Mouse (Mus musculus) intestine, postnatal 0 days (tissue): ENCODE results near the gene Ranbp10. TPM values are rescaled to one million over a fixed set of nuclear protein-coding genes. Genes with fewer than 3 reads are reported as not detected.

Experiments
- ATAC-seq: fragments of 200-750 bp; cut with Nextera tagmentation; 2 replicates; pipeline ENCODE4 v1.8.0; 2017; ENCODE audit warnings: mild to moderate bottlenecking, moderate TSS enrichment, moderate library complexity
- H3K27ac ChIP-seq: fragments of 300-500 bp; sonication (generic); 2 replicates; pipeline ENCODE4 v1.5.1; 2014; ENCODE audit warnings: mild to moderate bottlenecking, low read depth, low read length, moderate library complexity
- H3K27me3 ChIP-seq: fragments of 300-500 bp; sonication (generic); replicated peaks from 2 replicates; pipeline ENCODE4 v1.6.1; 2014; ENCODE audit warnings: low read length, mixed read lengths; ENCODE audit not compliant: control insufficient read depth, insufficient read depth
- H3K36me3 ChIP-seq: fragments of 300-500 bp; sonication (generic); 2 replicates; pipeline ENCODE4 v1.6.1; 2014; ENCODE audit warnings: mild to moderate bottlenecking, moderate library complexity; ENCODE audit not compliant: control insufficient read depth, insufficient read depth
- H3K4me1 ChIP-seq: fragments of 300-500 bp; sonication (generic); replicated peaks from 2 replicates; pipeline ENCODE4 v1.6.1; 2014; ENCODE audit warnings: antibody characterized with exemption, low read length, mixed read lengths; ENCODE audit not compliant: control insufficient read depth, insufficient read depth
- H3K4me2 ChIP-seq: fragments of 300-500 bp; sonication (generic); replicated peaks from 2 replicates; pipeline ENCODE4 v1.6.1; 2014; ENCODE audit warnings: low read depth, mild to moderate bottlenecking, moderate library complexity
- H3K4me3 ChIP-seq: fragments of 300-500 bp; sonication (generic); 2 replicates; pipeline ENCODE4 v1.5.1; 2014; ENCODE audit warnings: low read depth, low read length
- H3K9ac ChIP-seq: fragments of 300-500 bp; sonication (generic); 2 replicates; pipeline ENCODE4 v1.6.1; 2014; ENCODE audit warnings: mild to moderate bottlenecking, low read depth, low read length
- H3K9me3 ChIP-seq: fragments of 300-500 bp; sonication (generic); 2 replicates; pipeline ENCODE4 v1.6.1; 2016; ENCODE audit warnings: mixed run types; ENCODE audit not compliant: control insufficient read depth
- CTCF ChIP-seq: sonication (generic); IDR thresholded peaks from 2 replicates; pipeline ENCODE4 v1.5.1; 2016; ENCODE audit warnings: low read depth, mild to moderate bottlenecking, control low read depth, antibody characterized with exemption, moderate library complexity
- WGBS: fragments of 180-500 bp; shearing (Covaris S2); extraction: QIAGEN DNeasy Blood & Tissue Kit; methylation state at CpG from one replicate; pipeline ENCODE4 v1.1.7; 2014; 5-methylcytosine and 5-hydroxymethylcytosine counted together
- polyA plus RNA-seq: library from polyadenylated mRNA; unstranded; fragments of >200 nt; fragmentation: Nextera tagmentation; extraction: Ambion mirVana; gene quantifications from 2 replicates; pipeline ENCODE4 v1.2.1, GENCODE M21; 2015

Gene Ranbp10
- 4.1 and 4.6 TPM in 2 replicates for polyA plus RNA-seq

GRCm38 (mm10) chr8:105826861-105827848 lies at the start of gene Ranbp10, which contains the start of gene Tsnaxip1:
Gene Ranbp10 (minus strand): TSS chr8:105827350.
Gene Tsnaxip1 (plus strand): TSS chr8:105827731.
- Histone ChIP-seq H3K4me2 (peak within 1 kb of the TSS; percentile 73), H3K36me3 (peaks cover 15% of the 10 kb centered on the region; the same call in 1 of the 2 replicates), H3K27me3 (no peaks in the 10 kb centered on the region), H3K27ac (peak within 1 kb of the TSS; percentile 64; the same call in 1 of the 2 replicates), H3K4me1 (peaks cover 6% of the 10 kb centered on the region; the same call in 1 of the 2 replicates), H3K9me3 (no peaks in the 10 kb centered on the region), H3K9ac (peak within 1 kb of the TSS; percentile 97), H3K4me3 (peak within 1 kb of the TSS; percentile 96)
- ATAC-seq = peak; percentile 99
- under 1% methylated on average over 52 of the region's 52 CpGs for WGBS
- TF ChIP-seq CTCF = no peak

DNA sequence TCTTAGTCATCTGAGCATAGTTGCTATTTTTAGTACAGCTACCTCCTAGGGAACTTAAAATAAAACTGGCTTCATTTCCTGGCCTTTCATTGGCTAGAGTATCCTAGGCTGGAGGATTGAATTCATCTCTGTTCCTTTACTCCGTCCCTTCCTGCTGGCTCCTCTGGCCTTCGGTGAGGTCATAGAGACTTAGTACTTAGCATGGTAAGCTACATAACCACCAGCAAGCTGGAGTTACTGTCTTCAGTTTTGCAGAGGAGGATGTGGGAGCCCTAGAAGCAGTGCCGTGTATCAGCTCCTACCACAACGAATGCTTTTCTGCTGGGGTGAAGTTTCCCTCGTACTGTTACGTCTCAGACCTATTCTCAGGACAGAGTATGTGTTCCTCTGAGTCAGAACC lies 47.2 kb upstream of the Ranbp10 start:
- Histone ChIP-seq H3K4me2 (no peak overlapping the region), H3K9ac (no peak overlapping the region), H3K27ac (no peak overlapping the region), H3K36me3 (peaks cover 47% of the 10 kb centered on the region), H3K27me3 (no peaks in the 10 kb centered on the region), H3K9me3 (no peaks in the 10 kb centered on the region), H3K4me3 (no peak overlapping the region), H3K4me1 (no peaks in the 10 kb centered on the region)
- 76% methylated on average over 6 of the region's 6 CpGs for WGBS
- no peak for TF ChIP-seq CTCF
- no peak for ATAC-seq

GRCm38 (mm10) chr8:105866364-105867029 lies 39.3 kb upstream of the Ranbp10 start:
- H3K4me2 ChIP-seq = no peak overlapping the region
- H3K4me3 ChIP-seq = no peak overlapping the region
- no peaks in the 10 kb centered on the region for H3K9me3 ChIP-seq
- ATAC-seq = no peak
- peaks cover 14% of the 10 kb centered on the region for H3K36me3 ChIP-seq
- peak; percentile 60 for TF ChIP-seq CTCF
- H3K27me3 ChIP-seq = no peaks in the 10 kb centered on the region
- 69% methylated on average over 6 of the region's 6 CpGs for WGBS
- H3K27ac ChIP-seq = no peak overlapping the region
- no peak overlapping the region for H3K9ac ChIP-seq
- 0 out of 2 replicates have a peak, but pooled peaks cover 4% of the 10 kb centered on the region for H3K4me1 ChIP-seq

- Histone ChIP-seq H3K4me2 (peak overlapping the region; percentile 86), H3K4me3 (peak overlapping the region; percentile 89; the same call in 1 of the 2 replicates), H3K27ac (peak overlapping the region; percentile 37; the same call in 1 of the 2 replicates), H3K36me3 (no peaks in the 10 kb centered on the region; the same call in 1 of the 2 replicates), H3K9me3 (no peaks in the 10 kb centered on the region), H3K4me1 (0 out of 2 replicates have a peak, but pooled peaks cover 5% of the 10 kb centered on the region), H3K27me3 (no peaks in the 10 kb centered on the region), H3K9ac (no peak overlapping the region)
- no peak for ATAC-seq
- peak; percentile 57 for TF ChIP-seq CTCF
- 8% methylated on average over 1 of the region's 1 CpGs for WGBS
Measured at GRCm38 (mm10) chr8:105861951-105862350, 34.8 kb upstream of the Ranbp10 start.

- H3K9me3 ChIP-seq = no peaks in the 10 kb centered on the region
- peak within 1 kb of the TSS; percentile 86 for H3K4me2 ChIP-seq
- H3K27ac ChIP-seq = peak within 1 kb of the TSS; percentile 77
- H3K9ac ChIP-seq = peak within 1 kb of the TSS; percentile 73
- H3K27me3 ChIP-seq = no peaks in the 10 kb centered on the region
- peaks cover 10% of the 10 kb centered on the region for H3K4me1 ChIP-seq
- WGBS = under 1% methylated on average over 53 of the region's 59 CpGs
- ATAC-seq = peak; percentile 98
- TF ChIP-seq CTCF = no peak; the same call in 1 of the 2 replicates
- H3K4me3 ChIP-seq = peak within 1 kb of the TSS; percentile 89
- H3K36me3 ChIP-seq = no peaks in the 10 kb centered on the region; the same call in 1 of the 2 replicates
Measured at GRCm38 (mm10) chr8:105860143-105860981, 33.2 kb upstream of the Ranbp10 start, which contains the start of gene Nutf2. Gene Nutf2 (plus strand): TSS chr8:105860580.
